Mouse (Mus musculus) hindbrain, embryonic 14.5 days (tissue): ENCODE data around the gene Acp7. TPM values are rescaled to one million over a fixed set of nuclear protein-coding genes. Genes with fewer than 3 reads are reported as not detected.
"Not testable (repeated sequence)": the region's sequence is repeated elsewhere in the genome, so short reads cannot be mapped to it uniquely, and the experiment has no call there.

Source experiments
- ATAC-seq: fragments of 200-750 bp; cut with Nextera tagmentation; 2 replicates; pipeline ENCODE4 v1.8.0; 2017; ENCODE audit warnings: moderate number of reproducible peaks, mild to moderate bottlenecking, moderate TSS enrichment, moderate library complexity; ENCODE audit not compliant: low FRiP score
- DNase-seq: peaks from one replicate; pipeline ENCODE4 v3.0.0-alpha.2; 2015; ENCODE audit warnings: low spot score
- H3K27ac ChIP-seq: fragments of 300-500 bp; sonication (generic); 2 replicates; pipeline ENCODE4 v1.5.1; 2014; ENCODE audit warnings: mild to moderate bottlenecking, moderate library complexity
- H3K27me3 ChIP-seq: fragments of 300-500 bp; sonication (generic); 2 replicates; pipeline ENCODE4 v1.6.1; 2014; ENCODE audit warnings: mild to moderate bottlenecking, low read length, mixed read lengths; ENCODE audit not compliant: control insufficient read depth, insufficient read depth
- H3K36me3 ChIP-seq: fragments of 300-500 bp; sonication (generic); replicated peaks from 2 replicates; pipeline ENCODE4 v1.6.1; 2014; ENCODE audit not compliant: control insufficient read depth, insufficient read depth
- H3K4me1 ChIP-seq: fragments of 300-500 bp; sonication (generic); replicated peaks from 2 replicates; pipeline ENCODE4 v1.6.1; 2014; ENCODE audit warnings: antibody characterized with exemption, low read length, mixed read lengths; ENCODE audit not compliant: control insufficient read depth, insufficient read depth
- H3K4me2 ChIP-seq: fragments of 300-500 bp; sonication (generic); replicated peaks from 2 replicates; pipeline ENCODE4 v1.6.1; 2014; ENCODE audit warnings: mild to moderate bottlenecking, moderate library complexity
- H3K4me3 ChIP-seq: fragments of 300-500 bp; sonication (generic); replicated peaks from 2 replicates; pipeline ENCODE4 v1.5.1; 2014; ENCODE audit warnings: mild to moderate bottlenecking, low read length
- H3K9ac ChIP-seq: fragments of 300-500 bp; sonication (generic); 2 replicates; pipeline ENCODE4 v1.6.1; 2014
- H3K9me3 ChIP-seq: fragments of 300-500 bp; sonication (generic); 2 replicates; pipeline ENCODE4 v1.6.1; 2016; ENCODE audit warnings: low read length; ENCODE audit not compliant: control insufficient read depth
- WGBS: fragments of 180-500 bp; shearing (Covaris S2); extraction: QIAGEN DNeasy Blood & Tissue Kit; methylation state at CpG from one replicate; pipeline ENCODE4 v1.1.7; 2014; 5-methylcytosine and 5-hydroxymethylcytosine counted together
- polyA plus RNA-seq: library from polyadenylated mRNA; unstranded; fragments of >200 nt; fragmentation: Nextera tagmentation; extraction: Ambion mirVana; gene quantifications from 2 replicates; pipeline ENCODE4 v1.2.1, GENCODE M21; 2014

Gene Acp7
- polyA plus RNA-seq, 1 experiment from 2014 or later, result 0.51 TPM

GRCm38 (mm10) chr7:28619098-28619715 is 11.9 kb downstream of the Acp7 start:
- Histone ChIP-seq H3K27me3 (no peaks in the 10 kb centered on the region), H3K27ac (no peak overlapping the region), H3K4me2 (no peak overlapping the region), H3K4me1 (no peaks in the 10 kb centered on the region), H3K9ac (no peak overlapping the region), H3K9me3 (no peaks in the 10 kb centered on the region), H3K4me3 (no peak overlapping the region), H3K36me3 (no peaks in the 10 kb centered on the region)
- no peak for ATAC-seq
- no peak for DNase-seq
- 81% methylated on average over 9 of the region's 9 CpGs for WGBS

DNA sequence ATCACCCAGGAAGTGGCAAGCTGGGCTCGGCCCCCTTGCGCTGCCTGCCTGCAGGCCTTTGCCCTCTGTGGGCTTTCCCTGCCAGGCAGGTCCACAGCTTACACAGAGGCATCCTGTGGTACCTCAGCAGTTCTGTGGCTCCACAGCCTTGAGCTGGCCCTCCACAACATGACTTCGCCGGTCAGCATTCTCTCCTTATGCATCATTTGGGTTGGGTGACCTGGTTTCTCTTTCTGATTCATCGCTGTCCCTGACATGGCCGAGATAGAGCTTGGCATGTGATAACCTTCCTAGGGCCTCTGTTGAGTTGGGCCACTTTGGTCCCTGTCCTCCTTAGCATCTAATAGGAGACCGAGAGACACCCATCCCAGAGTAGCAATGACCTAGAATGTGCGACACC is 25.2 kb downstream of the Acp7 start:
- no peaks in the 10 kb centered on the region for H3K4me1 ChIP-seq
- no peak overlapping the region for H3K4me2 ChIP-seq
- H3K9me3 ChIP-seq, result no peaks in the 10 kb centered on the region
- no peak overlapping the region for H3K27ac ChIP-seq
- 92% methylated on average over 8 of the region's 8 CpGs for WGBS
- H3K36me3 ChIP-seq, result no peaks in the 10 kb centered on the region
- H3K4me3 ChIP-seq, result no peak overlapping the region
- no peak for ATAC-seq
- DNase-seq, result no peak
- H3K9ac ChIP-seq, result no peak overlapping the region
- no peaks in the 10 kb centered on the region for H3K27me3 ChIP-seq

DNA sequence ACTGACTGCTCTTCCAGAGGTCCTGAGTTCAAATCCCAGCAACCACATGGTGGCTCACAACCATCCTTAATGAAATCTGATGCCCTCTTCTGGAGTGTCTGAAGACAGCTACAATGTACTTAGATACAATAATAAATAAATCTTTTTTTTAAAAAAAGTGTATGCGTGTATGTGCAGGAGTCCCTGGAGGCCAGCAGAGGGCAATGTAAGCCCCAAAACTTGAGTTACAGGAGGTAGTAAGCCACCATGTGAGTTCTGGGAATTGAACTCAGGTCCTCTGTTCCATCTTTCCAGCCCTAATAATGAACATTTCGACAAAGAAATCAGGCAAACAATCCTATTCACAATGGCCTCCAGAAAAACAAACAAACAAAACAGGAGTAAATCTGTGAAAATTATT is 27.3 kb downstream of the Acp7 start:
- H3K36me3 ChIP-seq, result not testable (repeated sequence)

DNA sequence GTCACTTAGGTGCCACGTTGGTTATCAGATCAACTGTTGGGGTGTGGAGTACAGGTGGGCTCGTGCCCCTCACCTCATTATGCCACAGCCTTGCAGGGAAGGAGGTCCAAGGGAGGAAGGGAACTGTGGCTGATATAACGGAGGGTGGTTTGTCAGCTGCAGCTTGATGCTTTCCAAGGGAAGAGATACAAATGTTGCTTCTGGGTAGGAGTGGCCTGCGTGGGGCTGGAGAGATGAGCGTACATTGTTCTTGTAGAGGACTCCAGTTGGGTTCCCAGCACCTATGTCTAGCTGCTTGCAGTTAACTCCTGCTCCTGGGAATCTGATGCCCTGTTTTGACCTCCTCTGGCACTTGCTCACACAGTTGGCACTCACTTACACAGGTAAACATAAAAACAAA is 28.0 kb downstream of the Acp7 start:
- Histone ChIP-seq H3K4me2 (no peak overlapping the region), H3K9me3 (no peaks in the 10 kb centered on the region), H3K27me3 (no peaks in the 10 kb centered on the region), H3K27ac (no peak overlapping the region), H3K4me3 (no peak overlapping the region), H3K36me3 (no peaks in the 10 kb centered on the region), H3K4me1 (0 out of 2 replicates have a peak, but pooled peaks cover 3% of the 10 kb centered on the region), H3K9ac (no peak overlapping the region)
- 78% methylated on average over 5 of the region's 5 CpGs for WGBS
- DNase-seq (no peak), ATAC-seq (no peak)

More for the DNA sequence above, 27.3 kb downstream of the Acp7 start:
- H3K4me3 ChIP-seq, H3K27ac ChIP-seq, H3K27me3 ChIP-seq, DNase-seq, H3K4me2 ChIP-seq, ATAC-seq, H3K9ac ChIP-seq, H3K9me3 ChIP-seq, H3K4me1 ChIP-seq: not testable (repeated sequence)
- WGBS, result 85% methylated on average over 2 of the region's 2 CpGs

DNA sequence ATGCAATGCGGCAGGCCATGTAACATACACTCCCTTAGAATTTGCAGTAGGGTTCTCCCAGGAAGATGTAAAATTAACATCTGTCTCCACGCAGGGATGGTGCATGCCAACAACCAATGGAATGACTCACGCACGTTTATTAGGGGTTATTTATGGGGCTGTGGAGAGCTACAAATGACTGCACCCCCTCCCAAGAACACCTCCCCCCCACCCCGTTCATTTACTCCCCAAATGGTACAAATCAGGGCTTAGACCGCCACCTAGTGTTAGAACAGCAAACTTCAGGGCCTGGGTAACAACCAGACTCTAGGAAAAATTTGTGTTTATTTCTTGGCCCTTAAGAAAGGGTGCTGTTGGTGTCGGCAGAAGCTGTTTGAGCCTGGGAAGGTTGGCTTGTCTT is 29.5 kb downstream of the Acp7 start:
- Histone ChIP-seq H3K9me3 (no peaks in the 10 kb centered on the region), H3K4me1 (peaks cover 12% of the 10 kb centered on the region), H3K27ac (peak overlapping the region; percentile 2; the same call in 1 of the 2 replicates), H3K4me2 (0 out of 2 replicates have a peak overlapping the region, but pooled peaks have one; percentile 26), H3K4me3 (no peak overlapping the region), H3K9ac (0 out of 2 replicates have a peak overlapping the region, but pooled peaks have one; percentile 29), H3K36me3 (no peaks in the 10 kb centered on the region), H3K27me3 (no peaks in the 10 kb centered on the region)
- 20% methylated on average over 7 of the region's 7 CpGs for WGBS
- DNase-seq (peak; percentile 89), ATAC-seq (peak; percentile 13; the same call in 1 of the 2 replicates)

DNA sequence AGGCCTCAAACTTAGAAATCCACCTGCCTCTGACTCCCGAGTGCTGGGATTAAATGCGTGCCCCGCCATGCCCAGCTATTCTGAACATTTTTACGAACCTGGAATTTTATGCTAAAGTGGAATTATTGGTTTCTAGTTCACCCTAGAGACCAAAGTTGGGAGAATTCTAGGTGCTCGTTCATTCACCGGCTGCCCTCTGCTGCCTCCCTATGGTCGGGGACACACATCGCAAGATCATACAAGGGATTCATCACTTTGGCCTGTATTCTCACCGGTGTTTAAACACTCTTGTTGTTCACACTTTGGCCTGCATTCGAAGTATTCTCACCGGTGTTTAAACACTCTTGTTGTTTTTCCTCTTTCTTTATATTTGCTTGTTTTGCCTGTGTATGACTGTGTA is 30.1 kb downstream of the Acp7 start:
- ATAC-seq (no peak), DNase-seq (peak; percentile 71)
- Histone ChIP-seq H3K27me3 (no peaks in the 10 kb centered on the region), H3K4me2 (no peak overlapping the region), H3K4me3 (no peak overlapping the region), H3K9me3 (no peaks in the 10 kb centered on the region), H3K9ac (no peak overlapping the region), H3K36me3 (no peaks in the 10 kb centered on the region), H3K27ac (peak overlapping the region; percentile 2; the same call in 1 of the 2 replicates), H3K4me1 (peaks cover 18% of the 10 kb centered on the region)
- WGBS, result 9% methylated on average over 11 of the region's 11 CpGs

DNA sequence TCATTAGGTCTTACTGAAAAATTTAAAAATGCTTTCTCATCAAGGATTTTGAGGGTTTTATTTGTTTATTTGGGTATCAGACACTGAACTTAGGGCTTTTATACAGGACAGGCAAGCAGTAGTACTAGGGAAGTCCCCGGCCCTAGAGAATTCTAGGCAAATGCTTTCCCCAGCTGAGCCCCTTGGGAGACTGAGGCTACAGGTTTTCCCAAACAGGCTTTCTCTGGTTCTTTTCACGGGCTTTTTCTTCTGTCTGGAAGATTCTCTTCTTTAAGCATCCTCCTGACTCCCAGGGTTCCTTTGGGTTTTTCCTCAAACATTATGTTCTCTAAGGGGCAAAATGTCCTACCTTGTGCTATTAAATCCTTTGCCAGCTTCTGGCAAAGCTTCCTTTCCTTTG is 32.2 kb downstream of the Acp7 start:
- no peaks in the 10 kb centered on the region for H3K27me3 ChIP-seq
- H3K27ac ChIP-seq, result no peak overlapping the region
- no peaks in the 10 kb centered on the region for H3K36me3 ChIP-seq
- H3K9me3 ChIP-seq, result no peaks in the 10 kb centered on the region
- no peak for DNase-seq
- no peak for ATAC-seq
- no peak overlapping the region for H3K4me2 ChIP-seq
- H3K4me3 ChIP-seq, result no peak overlapping the region
- WGBS, result 68% methylated on average over 2 of the region's 2 CpGs
- no peak overlapping the region for H3K9ac ChIP-seq
- H3K4me1 ChIP-seq, result peaks cover 23% of the 10 kb centered on the region

DNA sequence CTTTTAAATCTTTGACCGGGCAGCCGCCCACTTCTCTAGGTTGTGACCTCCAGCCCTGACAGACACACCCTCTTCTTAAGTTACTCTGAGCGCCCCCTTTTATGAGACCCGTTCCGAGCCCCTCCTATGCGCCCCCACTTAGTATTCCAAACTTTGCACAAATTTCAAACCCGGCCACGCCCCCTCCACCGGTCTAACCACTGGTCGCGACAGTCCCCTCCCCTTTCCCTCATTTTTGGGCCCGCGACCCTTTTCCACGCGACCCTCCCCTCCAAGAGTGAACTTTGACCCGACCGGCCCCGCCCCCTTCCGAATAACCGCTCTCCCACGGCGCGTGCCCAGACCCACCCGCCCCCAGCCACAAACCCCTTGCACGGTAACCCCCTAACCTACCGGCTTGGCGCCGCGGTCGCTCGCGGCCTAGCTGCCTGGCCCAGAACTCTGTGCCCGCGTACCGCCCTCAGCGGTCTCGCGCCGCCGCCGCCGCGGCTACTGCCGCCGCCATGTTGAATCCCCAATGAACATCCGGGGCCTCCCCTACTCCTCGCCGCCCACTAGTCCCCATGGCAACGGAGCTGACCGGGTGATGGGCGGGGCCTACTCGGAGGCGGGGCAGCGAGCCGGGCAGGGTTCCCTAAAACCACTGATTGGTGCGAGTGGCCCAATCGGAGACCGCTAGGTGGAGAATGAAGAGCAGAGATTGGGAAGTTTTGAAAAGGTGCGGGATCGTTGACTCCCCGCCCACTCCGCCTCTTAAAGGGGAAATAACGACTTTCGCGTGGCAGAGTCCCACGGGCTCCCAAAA is 33.3 kb downstream of the Acp7 start, which contains the start of the genes Samd4b and Pak4:
Gene Samd4b, minus strand, starts transcription at position 503 of the 805 bp plus-strand sequence.
Gene Pak4, minus strand, starts transcription at position 544 of the 805 bp plus-strand sequence.
- Histone ChIP-seq H3K27me3 (no peaks in the 10 kb centered on the region), H3K4me3 (peak within 1 kb of the TSS; percentile 65), H3K4me1 (peaks cover 32% of the 10 kb centered on the region), H3K9me3 (no peaks in the 10 kb centered on the region), H3K4me2 (peak within 1 kb of the TSS; percentile 93), H3K36me3 (no peaks in the 10 kb centered on the region), H3K27ac (peak within 1 kb of the TSS; percentile 88), H3K9ac (peak within 1 kb of the TSS; percentile 70)
- under 1% methylated on average over 62 of the region's 66 CpGs for WGBS
- DNase-seq, result peak; percentile 98
- peak; percentile 95 for ATAC-seq

DNA sequence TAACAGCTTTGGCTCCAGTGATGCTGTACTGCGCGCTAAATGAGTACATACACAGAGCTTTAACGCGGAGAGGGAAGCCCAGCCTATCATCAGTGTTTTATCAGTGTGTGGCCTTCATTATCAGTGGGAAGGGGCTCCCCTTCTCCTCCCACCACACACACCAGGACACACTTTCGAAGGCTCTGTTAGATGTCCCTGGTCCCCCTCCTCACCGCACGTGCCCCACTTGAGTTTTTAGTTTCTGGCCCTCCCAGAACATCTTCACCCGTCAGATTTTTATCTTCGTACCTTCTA is 33.9 kb downstream of the Acp7 start:
- Histone ChIP-seq H3K36me3 (no peaks in the 10 kb centered on the region), H3K4me3 (peak overlapping the region; percentile 65), H3K4me2 (peak overlapping the region; percentile 93), H3K4me1 (peaks cover 32% of the 10 kb centered on the region), H3K27me3 (no peaks in the 10 kb centered on the region), H3K27ac (0 out of 2 replicates have a peak overlapping the region, but pooled peaks have one; percentile 88), H3K9ac (peak overlapping the region; percentile 70), H3K9me3 (no peaks in the 10 kb centered on the region)
- DNase-seq (no peak), ATAC-seq (no peak)
- WGBS, result 3% methylated on average over 9 of the region's 9 CpGs
